8 mouse cellular contexts compared by ENCODE assay signal in genomic region chr17:33919351-33920281, GRCm38 (mm10). TPM values are rescaled to one million over a fixed set of nuclear protein-coding genes. Genes with fewer than 3 reads are reported as not detected.
DNase-seq lines count a peak whose midpoint lies in the region; ATAC-seq and TF ChIP-seq lines count a peak whose summit lies in the region.

No protein-coding gene starts in this region.

- peak overlapping the region; percentile 83 for H3K27ac ChIP-seq in layer of hippocampus, adult 2 months
- peak overlapping the region; percentile 66 for H3K27ac ChIP-seq in hindbrain, embryonic 14.5 days
- H3K27ac ChIP-seq in limb, embryonic 12.5 days = peak overlapping the region; percentile 76
- H3K27ac ChIP-seq in midbrain, embryonic 11.5 days (ENCODE audit: low read depth, low read length) = peak overlapping the region; percentile 44; the same call in 1 of the 2 replicates

- peak overlapping the region; percentile 78 for H3K4me3 ChIP-seq in layer of hippocampus, adult 2 months
- peak overlapping the region; percentile 34 for H3K4me3 ChIP-seq in hindbrain, embryonic 14.5 days (replicated peaks; ENCODE audit: low read length)
- H3K4me3 ChIP-seq in limb, embryonic 12.5 days (replicated peaks) = peak overlapping the region; percentile 63
- H3K4me3 ChIP-seq in midbrain, embryonic 11.5 days (ENCODE audit: low read depth, low read length) = peak overlapping the region; percentile 47

- ATAC-seq in hindbrain, embryonic 14.5 days (ENCODE audit: low FRiP score) = no peak
- ATAC-seq in limb, embryonic 12.5 days (ENCODE audit: insufficient number of reproducible peaks, insufficient read depth, low FRiP score, low TSS enrichment, low read depth) = no peak
- ATAC-seq in midbrain, embryonic 11.5 days (ENCODE audit: low FRiP score) = no peak

- H3K9ac ChIP-seq in hindbrain, embryonic 14.5 days = peak overlapping the region; percentile 52
- peak overlapping the region; percentile 77 for H3K9ac ChIP-seq in limb, embryonic 12.5 days (replicated peaks)
- H3K9ac ChIP-seq in midbrain, embryonic 11.5 days (ENCODE audit: low read length) = peak overlapping the region; percentile 64

- DNase-seq in layer of hippocampus, adult 2 months (ENCODE audit: low spot score in 2 of 2) = peak in 1 of 2 experiments; percentile 55
- DNase-seq in layer of hippocampus, postnatal 36 days = no peak
- DNase-seq in cerebellum, adult 9-10 months = peak; percentile 80
- peak; percentile 84 for DNase-seq in gastrocnemius, adult 18-20 months (ENCODE audit: low spot score)
- DNase-seq in hindbrain, embryonic 14.5 days (ENCODE audit: low spot score) = no peak
- peak; percentile 96 for DNase-seq in midbrain, embryonic 11.5 days (ENCODE audit: low spot score, missing footprints)
- DNase-seq in spleen, adult 18-20 months = peak; percentile 82 to 87

- H3K36me3 ChIP-seq in hindbrain, embryonic 14.5 days (replicated peaks; ENCODE audit: control insufficient read depth, insufficient read depth) = peaks cover 4% of the 10 kb centered on the region
- H3K36me3 ChIP-seq in limb, embryonic 12.5 days = peaks cover 22% of the 10 kb centered on the region
- H3K36me3 ChIP-seq in midbrain, embryonic 11.5 days (ENCODE audit: control insufficient read depth, insufficient read depth, low read length) = peaks cover 7% of the 10 kb centered on the region

- no peaks in the 10 kb centered on the region; the same call in 1 of the 2 replicates for H3K27me3 ChIP-seq in hindbrain, embryonic 14.5 days (ENCODE audit: control insufficient read depth, insufficient read depth, low read length)
- no peaks in the 10 kb centered on the region for H3K27me3 ChIP-seq in limb, embryonic 12.5 days
- no peaks in the 10 kb centered on the region; the same call in 1 of the 2 replicates for H3K27me3 ChIP-seq in midbrain, embryonic 11.5 days (ENCODE audit: control insufficient read depth, insufficient read depth, low read length)

- H3K4me1 ChIP-seq in hindbrain, embryonic 14.5 days (replicated peaks; ENCODE audit: control insufficient read depth, insufficient read depth, low read length) = peaks cover 23% of the 10 kb centered on the region
- peaks cover 37% of the 10 kb centered on the region for H3K4me1 ChIP-seq in limb, embryonic 12.5 days (replicated peaks)
- H3K4me1 ChIP-seq in midbrain, embryonic 11.5 days (ENCODE audit: control insufficient read depth, insufficient read depth, low read length) = peaks cover 35% of the 10 kb centered on the region

- H3K4me2 ChIP-seq in hindbrain, embryonic 14.5 days (replicated peaks) = peak overlapping the region; percentile 74
- H3K4me2 ChIP-seq in limb, embryonic 12.5 days = peak overlapping the region; percentile 98
- H3K4me2 ChIP-seq in midbrain, embryonic 11.5 days = peak overlapping the region; percentile 95

- TF ChIP-seq CTCF in layer of hippocampus, adult 2 months (conservative IDR thresholded peaks at IDR 0.05) = peak; percentile 50

- H3K9me3 ChIP-seq in hindbrain, embryonic 14.5 days (ENCODE audit: control insufficient read depth, low read length) = no peaks in the 10 kb centered on the region
- H3K9me3 ChIP-seq in limb, embryonic 12.5 days = no peaks in the 10 kb centered on the region
- H3K9me3 ChIP-seq in midbrain, embryonic 11.5 days (ENCODE audit: control insufficient read depth, low read length) = no peaks in the 10 kb centered on the region

- WGBS in hindbrain, embryonic 14.5 days = 1% methylated on average over 52 of the region's 52 CpGs
- WGBS in limb, embryonic 12.5 days = under 1% methylated on average over 51 of the region's 52 CpGs
- WGBS in midbrain, embryonic 11.5 days = under 1% methylated on average over 49 of the region's 52 CpGs

RNA-seq across cellular contexts. Expression of gene Zbtb22, which starts 3.9 kb away (rescaled TPM):
- total RNA-seq in layer of hippocampus, adult 2 months (2021) = 10 to 100 TPM; 31.4 to 31.8 TPM
- total RNA-seq in layer of hippocampus, postnatal 36 days (2021) = 10 to 100 TPM; 26.9 to 30.8 TPM
- 10 to 100 TPM; 14.2 to 16.4 TPM for total RNA-seq in gastrocnemius, adult 18-20 months (2021)
- polyA plus RNA-seq in hindbrain, embryonic 14.5 days (2014; fragmentation: Nextera tagmentation; extraction: Ambion mirVana) = 10.4 and 11.4 TPM in 2 replicates
- 21.8 and 22.4 TPM in 2 replicates for polyA plus RNA-seq in limb, embryonic 12.5 days (2016; fragmentation: Nextera tagmentation; extraction: Ambion mirVana)
- polyA plus RNA-seq in midbrain, embryonic 11.5 days (2014; fragmentation: Nextera tagmentation; extraction: Ambion mirVana) = 8.0 and 9.4 TPM in 2 replicates

RNA-seq across cellular contexts. Expression of gene Tapbp, which starts 3.9 kb away (rescaled TPM):
- total RNA-seq in layer of hippocampus, adult 2 months (2021) = 10 to 100 TPM; 30.2 to 40.1 TPM
- total RNA-seq in layer of hippocampus, postnatal 36 days (2021) = 10 to 100 TPM; 32.5 to 38.9 TPM
- 10 to 100 TPM; 30.2 to 31.7 TPM for total RNA-seq in gastrocnemius, adult 18-20 months (2021)
- polyA plus RNA-seq in hindbrain, embryonic 14.5 days (2014; fragmentation: Nextera tagmentation; extraction: Ambion mirVana) = 24.9 and 29.6 TPM in 2 replicates
- polyA plus RNA-seq in limb, embryonic 12.5 days (2016; fragmentation: Nextera tagmentation; extraction: Ambion mirVana) = 21.5 and 23.5 TPM in 2 replicates
- polyA plus RNA-seq in midbrain, embryonic 11.5 days (2014; fragmentation: Nextera tagmentation; extraction: Ambion mirVana) = 13.6 and 14.8 TPM in 2 replicates

RNA-seq across cellular contexts. Expression of gene Rgl2, which starts 9.7 kb away (rescaled TPM):
- 10 to 100 TPM; 68.9 to 76.4 TPM for total RNA-seq in layer of hippocampus, adult 2 months (2021)
- 10 to 100 TPM; 66.4 to 79.8 TPM for total RNA-seq in layer of hippocampus, postnatal 36 days (2021)
- 10 to 100 TPM; 26.4 to 31.9 TPM for total RNA-seq in gastrocnemius, adult 18-20 months (2021)
- polyA plus RNA-seq in hindbrain, embryonic 14.5 days (2014; fragmentation: Nextera tagmentation; extraction: Ambion mirVana) = 47.7 and 49.2 TPM in 2 replicates
- polyA plus RNA-seq in limb, embryonic 12.5 days (2016; fragmentation: Nextera tagmentation; extraction: Ambion mirVana) = 61.3 and 64.2 TPM in 2 replicates
- 29.3 and 33.6 TPM in 2 replicates for polyA plus RNA-seq in midbrain, embryonic 11.5 days (2014; fragmentation: Nextera tagmentation; extraction: Ambion mirVana)

RNA-seq across cellular contexts. Expression of gene Daxx, which starts 10.4 kb away (rescaled TPM):
- 10 to 100 TPM; 26.1 to 32.9 TPM for total RNA-seq in layer of hippocampus, adult 2 months (2021)
- total RNA-seq in layer of hippocampus, postnatal 36 days (2021) = 10 to 100 TPM; 25.4 to 33.0 TPM
- total RNA-seq in gastrocnemius, adult 18-20 months (2021) = 10 to 100 TPM; 12.0 to 13.7 TPM
- polyA plus RNA-seq in hindbrain, embryonic 14.5 days (2014; fragmentation: Nextera tagmentation; extraction: Ambion mirVana) = 39.2 and 43.2 TPM in 2 replicates
- polyA plus RNA-seq in limb, embryonic 12.5 days (2016; fragmentation: Nextera tagmentation; extraction: Ambion mirVana) = 66.2 and 79.3 TPM in 2 replicates
- 59.5 and 60.4 TPM in 2 replicates for polyA plus RNA-seq in midbrain, embryonic 11.5 days (2014; fragmentation: Nextera tagmentation; extraction: Ambion mirVana)

RNA-seq across cellular contexts. Expression of gene Platr17, which starts 14.7 kb away (rescaled TPM):
- total RNA-seq in layer of hippocampus, adult 2 months (2021) = under 1 TPM; 0.61 to 0.64 TPM
- total RNA-seq in layer of hippocampus, postnatal 36 days (2021) = not detected
- total RNA-seq in gastrocnemius, adult 18-20 months (2021) = not detected
- polyA plus RNA-seq in hindbrain, embryonic 14.5 days (2014; fragmentation: Nextera tagmentation; extraction: Ambion mirVana) = 0.59 TPM in 1 of 2 replicates, not detected in the other
- polyA plus RNA-seq in limb, embryonic 12.5 days (2016; fragmentation: Nextera tagmentation; extraction: Ambion mirVana) = 0.46 and 1.1 TPM in 2 replicates
- polyA plus RNA-seq in midbrain, embryonic 11.5 days (2014; fragmentation: Nextera tagmentation; extraction: Ambion mirVana) = 0.22 TPM in 1 of 2 replicates, not detected in the other

Comparison
In these comparisons a context has a peak if more than half of its experiments do, and no peak if none do; other contexts are left out.
1. DNase-seq: peak in cerebellum, adult 9-10 months (single experiment), gastrocnemius, adult 18-20 months (single experiment), midbrain, embryonic 11.5 days (single experiment) and spleen, adult 18-20 months (2 of 2); none in layer of hippocampus, postnatal 36 days (0 of 2) and hindbrain, embryonic 14.5 days (single experiment).
2. Peak in every context shown above with its lines, with median percentiles within 50 percentile points of each other: H3K27ac ChIP-seq, H3K4me3 ChIP-seq, H3K4me2 ChIP-seq and H3K9ac ChIP-seq.